Mouse (Mus musculus): ENCODE data around the gene Olfr1160. TPM values are rescaled to one million over a fixed set of nuclear protein-coding genes. Genes with fewer than 3 reads are reported as not detected.
"Not testable (repeated sequence)": the region's sequence is repeated elsewhere in the genome, so short reads cannot be mapped to it uniquely, and the experiment has no call there.

Olfr1160 gene
- not detected in 2 replicates for polyA plus RNA-seq (2012; ENCODE audit: insufficient read depth, insufficient read length, low replicate concordance, missing spikeins)

DNA sequence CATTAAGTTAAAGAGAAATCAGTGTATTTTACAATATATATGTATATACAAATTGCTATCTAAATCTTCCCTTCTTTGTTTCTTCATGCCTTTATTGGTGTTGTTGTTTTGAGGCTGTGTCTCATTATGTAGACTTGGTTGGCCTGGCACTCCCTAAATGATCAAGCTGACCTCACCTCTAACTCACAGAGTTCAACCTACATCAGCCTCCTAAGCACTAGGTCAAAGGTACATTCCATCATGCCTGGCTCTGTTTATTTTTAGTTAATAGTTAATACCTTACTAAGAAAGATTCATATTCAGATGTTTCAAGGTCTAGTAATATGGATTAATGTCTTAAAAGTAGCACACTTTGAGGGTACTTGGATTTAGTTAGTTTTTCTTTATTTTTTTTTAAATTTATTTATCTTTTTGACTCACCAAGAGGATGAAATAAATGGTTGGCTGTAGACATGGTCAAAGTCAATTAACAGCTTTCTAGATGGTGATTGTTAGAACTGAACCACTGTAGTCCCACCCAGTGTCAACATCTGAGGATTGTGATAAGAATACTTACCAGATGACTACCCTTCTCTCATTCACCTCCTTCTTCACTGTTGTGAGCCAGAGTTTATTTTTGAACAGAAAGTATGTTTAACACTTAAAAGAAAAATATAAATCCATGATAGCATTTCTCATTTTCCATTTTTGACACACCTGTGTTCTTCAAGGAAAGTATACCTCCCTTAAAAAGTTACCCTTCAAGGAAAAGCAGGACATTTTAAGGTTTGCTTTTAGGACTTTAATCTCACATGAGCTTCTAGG, at the start of gene Olfr1160:
Gene Olfr1160, minus strand, starts transcription at position 754 of the 804 bp plus-strand sequence.
- Histone ChIP-seq H3K27ac (ENCODE audit: insufficient read depth, low read depth, low read length) (no peak within 1 kb of the TSS), H3K4me1 (ENCODE audit: control insufficient read depth, insufficient read depth, low read length) (no peaks in the 10 kb centered on the region), H3K4me3 (ENCODE audit: insufficient read depth, low read depth, low read length) (no peak within 1 kb of the TSS)
- TF ChIP-seq CTCF (IDR thresholded peaks at IDR 0.05; ENCODE audit: insufficient read depth, low read depth, low read length) (no peak), POLR2A (IDR thresholded peaks at IDR 0.05; ENCODE audit: insufficient read depth, low read depth, low read length) (no peak)

DNA sequence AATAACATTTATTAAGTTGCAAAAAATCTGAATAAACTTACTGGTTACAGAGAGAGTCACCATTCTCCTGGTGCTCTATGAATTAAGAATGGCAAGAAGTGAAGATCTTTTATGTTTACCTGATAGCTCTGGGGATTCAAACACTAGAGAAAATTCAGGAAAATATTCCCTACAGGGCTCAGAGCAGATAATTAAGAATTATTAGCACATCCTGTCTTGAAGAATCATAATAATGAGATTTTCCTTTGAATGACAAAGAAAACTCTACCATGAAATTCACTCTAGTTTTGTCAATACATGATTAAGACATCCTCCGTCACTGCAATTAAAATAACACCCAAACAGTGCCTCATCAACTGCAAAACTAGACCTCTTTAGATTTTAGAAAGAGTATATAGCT, 43.0 kb upstream of the Olfr1160 start, which contains the start of gene Olfr1162:
Gene Olfr1162, minus strand, starts transcription at position 101 of the 400 bp plus-strand sequence.
- no peaks in the 10 kb centered on the region for H3K4me1 ChIP-seq (ENCODE audit: control insufficient read depth, insufficient read depth, low read length)
- no peak for TF ChIP-seq CTCF (IDR thresholded peaks at IDR 0.05; ENCODE audit: insufficient read depth, low read depth, low read length)
- TF ChIP-seq POLR2A (IDR thresholded peaks at IDR 0.05; ENCODE audit: insufficient read depth, low read depth, low read length): no peak
- no peak within 1 kb of the TSS for H3K4me3 ChIP-seq (ENCODE audit: insufficient read depth, low read depth, low read length)
- H3K27ac ChIP-seq (ENCODE audit: insufficient read depth, low read depth, low read length): no peak within 1 kb of the TSS
- 84% methylated on average over 1 of the region's 1 CpGs for WGBS

DNA sequence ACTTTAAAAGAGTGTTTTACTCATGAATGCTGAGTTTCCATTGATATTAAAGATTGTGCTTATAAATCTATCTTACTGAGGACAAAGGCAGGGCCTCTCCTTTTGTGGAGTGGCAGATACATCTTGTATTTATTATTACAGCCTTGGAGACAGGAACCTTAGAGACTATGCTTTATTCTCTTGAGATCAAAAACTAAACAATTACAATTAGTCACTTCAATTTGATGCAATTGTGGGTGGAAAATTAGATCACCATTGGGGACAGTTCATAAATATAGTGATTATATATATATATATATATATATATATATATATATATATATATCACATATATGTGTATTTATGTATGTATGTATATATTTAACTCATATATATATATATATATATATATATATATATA, 29.5 kb upstream of the Olfr1160 start, which contains the start of gene Olfr73:
Gene Olfr73, minus strand, starts transcription at position 101 of the 400 bp plus-strand sequence.
- no peak for TF ChIP-seq CTCF (IDR thresholded peaks at IDR 0.05; ENCODE audit: insufficient read depth, low read depth, low read length)
- no peak for TF ChIP-seq POLR2A (IDR thresholded peaks at IDR 0.05; ENCODE audit: insufficient read depth, low read depth, low read length)
- Histone ChIP-seq H3K4me1 (ENCODE audit: control insufficient read depth, insufficient read depth, low read length) (no peaks in the 10 kb centered on the region), H3K4me3 (ENCODE audit: insufficient read depth, low read depth, low read length) (no peak within 1 kb of the TSS), H3K27ac (ENCODE audit: insufficient read depth, low read depth, low read length) (no peak within 1 kb of the TSS)

DNA sequence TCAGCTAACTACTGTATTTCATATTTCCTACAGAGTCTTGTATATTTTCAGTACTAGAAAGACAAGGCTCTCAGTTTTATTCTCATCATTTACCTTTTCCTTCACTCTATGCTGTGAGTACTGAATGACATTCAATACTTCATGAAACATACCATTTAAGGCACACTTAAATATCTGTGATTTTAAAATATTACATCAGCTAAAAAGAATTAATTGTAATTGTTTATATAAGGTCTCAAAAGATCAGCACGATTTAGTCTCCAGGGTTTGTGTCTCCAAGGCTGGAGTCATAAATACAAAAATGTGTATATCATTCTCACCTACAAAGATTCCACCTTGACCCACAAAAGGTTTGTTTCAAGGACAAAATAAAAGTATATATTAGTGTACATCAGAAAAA, 14.4 kb upstream of the Olfr1160 start, which contains the start of gene Olfr1161:
Gene Olfr1161, plus strand, starts transcription at position 301 of the 400 bp plus-strand sequence.
- not testable (repeated sequence) for H3K27ac ChIP-seq (ENCODE audit: insufficient read depth, low read depth, low read length); H3K4me1 ChIP-seq (ENCODE audit: control insufficient read depth, insufficient read depth, low read length); H3K4me3 ChIP-seq (ENCODE audit: insufficient read depth, low read depth, low read length)
- 91% methylated on average over 1 of the region's 1 CpGs for WGBS

DNA sequence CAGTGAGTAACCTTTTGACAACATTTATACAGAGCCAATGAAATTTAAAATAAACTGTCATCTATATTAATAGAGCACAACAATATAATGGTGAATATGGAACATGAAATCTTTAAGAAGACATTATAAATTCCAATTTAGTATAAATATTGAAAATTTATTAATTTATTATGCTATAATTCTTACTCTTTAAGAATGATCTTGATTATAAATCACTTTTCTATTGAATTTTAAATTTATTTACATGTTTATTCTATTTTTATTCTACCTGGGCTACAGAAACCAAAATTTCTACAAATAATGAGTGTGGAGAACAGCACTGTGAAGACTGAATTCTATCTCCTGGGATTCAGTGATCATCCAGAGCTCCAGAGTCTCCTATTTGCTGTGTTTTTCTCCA, 18.3 kb downstream of the Olfr1160 start, which contains the start of gene Olfr1158:
Gene Olfr1158, plus strand, starts transcription at position 301 of the 400 bp plus-strand sequence.
- H3K4me3 ChIP-seq (ENCODE audit: insufficient read depth, low read depth, low read length): no peak within 1 kb of the TSS
- H3K4me1 ChIP-seq (ENCODE audit: control insufficient read depth, insufficient read depth, low read length): no peaks in the 10 kb centered on the region
- H3K27ac ChIP-seq (ENCODE audit: insufficient read depth, low read depth, low read length): no peak within 1 kb of the TSS
- no peak for TF ChIP-seq CTCF (IDR thresholded peaks at IDR 0.05; ENCODE audit: insufficient read depth, low read depth, low read length)
- TF ChIP-seq POLR2A (IDR thresholded peaks at IDR 0.05; ENCODE audit: insufficient read depth, low read depth, low read length): no peak

DNA sequence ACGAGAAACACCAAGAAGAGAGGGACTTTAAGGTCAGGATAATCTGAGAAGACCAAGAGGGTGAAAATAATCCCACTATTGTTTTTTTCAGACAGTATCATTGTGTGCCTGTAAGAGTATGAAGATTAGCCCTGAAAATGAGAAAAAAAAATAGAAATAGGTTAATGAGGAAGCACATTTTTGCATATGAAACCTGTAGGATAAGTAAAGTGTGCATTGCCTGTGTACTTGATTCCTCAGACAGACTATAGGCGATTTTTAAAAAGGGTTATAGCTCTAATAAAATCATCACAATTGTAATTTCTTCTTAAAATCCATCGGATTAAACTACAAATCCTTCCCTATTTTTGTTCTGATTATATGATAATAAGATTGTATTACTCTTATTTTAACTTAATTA, 33.5 kb downstream of the Olfr1160 start, which contains the start of gene Olfr74:
Gene Olfr74, minus strand, starts transcription at position 101 of the 400 bp plus-strand sequence.
- H3K4me3 ChIP-seq (ENCODE audit: insufficient read depth, low read depth, low read length): no peak within 1 kb of the TSS
- no peak within 1 kb of the TSS for H3K27ac ChIP-seq (ENCODE audit: insufficient read depth, low read depth, low read length)
- no peaks in the 10 kb centered on the region for H3K4me1 ChIP-seq (ENCODE audit: control insufficient read depth, insufficient read depth, low read length)
- WGBS: 66% methylated on average over 3 of the region's 3 CpGs
- no peak for TF ChIP-seq CTCF (IDR thresholded peaks at IDR 0.05; ENCODE audit: insufficient read depth, low read depth, low read length)
- TF ChIP-seq POLR2A (IDR thresholded peaks at IDR 0.05; ENCODE audit: insufficient read depth, low read depth, low read length): no peak

DNA sequence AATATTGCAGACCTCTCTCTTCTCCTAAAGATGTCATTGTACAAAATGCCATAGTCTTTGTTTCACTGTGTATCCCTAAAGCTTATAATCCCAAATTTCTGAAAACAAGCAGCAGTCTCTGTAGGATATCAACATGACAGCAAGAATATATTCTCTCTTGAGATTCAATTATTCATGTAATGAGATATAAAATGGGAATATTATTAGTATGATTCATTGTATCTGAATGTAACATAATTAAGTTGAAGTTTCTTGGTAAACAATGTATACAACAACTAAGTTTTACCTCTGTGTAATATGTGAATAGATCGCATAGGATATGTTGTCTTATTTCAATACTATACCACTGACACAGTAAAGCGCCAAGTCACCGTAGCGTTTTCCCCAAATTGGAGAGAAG, 39.9 kb downstream of the Olfr1160 start, which contains the start of gene Olfr1157:
Gene Olfr1157, minus strand, starts transcription at position 101 of the 400 bp plus-strand sequence.
- H3K4me1 ChIP-seq (ENCODE audit: control insufficient read depth, insufficient read depth, low read length): no peaks in the 10 kb centered on the region
- TF ChIP-seq CTCF (IDR thresholded peaks at IDR 0.05; ENCODE audit: insufficient read depth, low read depth, low read length) (no peak), POLR2A (IDR thresholded peaks at IDR 0.05; ENCODE audit: insufficient read depth, low read depth, low read length) (no peak)
- H3K4me3 ChIP-seq (ENCODE audit: insufficient read depth, low read depth, low read length): no peak within 1 kb of the TSS
- H3K27ac ChIP-seq (ENCODE audit: insufficient read depth, low read depth, low read length): no peak within 1 kb of the TSS
- WGBS: 98% methylated on average over 4 of the region's 4 CpGs

DNA sequence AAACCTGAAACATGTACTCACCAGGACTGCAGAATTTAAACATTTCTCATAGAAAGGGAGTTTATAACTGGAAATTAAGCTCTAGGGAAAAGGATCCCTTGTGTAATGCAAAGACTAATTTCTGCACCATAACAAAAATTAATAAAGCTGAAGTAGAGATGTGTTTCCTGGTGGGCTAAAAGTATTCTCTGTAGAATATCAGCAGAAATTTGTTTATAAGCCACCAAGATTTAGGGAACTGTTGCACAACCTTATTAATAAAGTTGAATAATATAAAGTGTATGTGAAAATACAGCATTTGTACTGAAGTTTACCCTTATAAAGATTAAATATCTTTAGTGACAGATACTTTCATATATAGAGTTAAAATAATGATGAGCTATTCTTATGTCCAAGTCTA, 55.1 kb downstream of the Olfr1160 start, which contains the start of gene Olfr1156:
Gene Olfr1156, minus strand, starts transcription at position 101 of the 400 bp plus-strand sequence.
- H3K27ac ChIP-seq (ENCODE audit: insufficient read depth, low read depth, low read length): no peak within 1 kb of the TSS
- H3K4me1 ChIP-seq (ENCODE audit: control insufficient read depth, insufficient read depth, low read length): no peaks in the 10 kb centered on the region
- TF ChIP-seq POLR2A (IDR thresholded peaks at IDR 0.05; ENCODE audit: insufficient read depth, low read depth, low read length): no peak
- TF ChIP-seq CTCF (IDR thresholded peaks at IDR 0.05; ENCODE audit: insufficient read depth, low read depth, low read length): no peak
- H3K4me3 ChIP-seq (ENCODE audit: insufficient read depth, low read depth, low read length): no peak within 1 kb of the TSS

Other genes starting within 250 kb of the Olfr1160 start
- gene Olfr152, start 228.8 kb downstream of the Olfr1160 start, polyA plus RNA-seq (2012; ENCODE audit: insufficient read depth, insufficient read length, low replicate concordance, missing spikeins): not detected in 2 replicates
- not detected in 2 replicates for gene Olfr1143, start 207.7 kb downstream of the Olfr1160 start, polyA plus RNA-seq (2012; ENCODE audit: insufficient read depth, insufficient read length, low replicate concordance, missing spikeins)
- not detected in 2 replicates for gene Olfr1145, start 198.4 kb downstream of the Olfr1160 start, polyA plus RNA-seq (2012; ENCODE audit: insufficient read depth, insufficient read length, low replicate concordance, missing spikeins)
- not detected in 2 replicates for gene Olfr1148, start 177.7 kb downstream of the Olfr1160 start, polyA plus RNA-seq (2012; ENCODE audit: insufficient read depth, insufficient read length, low replicate concordance, missing spikeins)
- not detected in 2 replicates for gene Olfr1150-ps1, start 164.3 kb downstream of the Olfr1160 start, polyA plus RNA-seq (2012; ENCODE audit: insufficient read depth, insufficient read length, low replicate concordance, missing spikeins)
- not detected in 2 replicates for gene Olfr1151, start 152.4 kb downstream of the Olfr1160 start, polyA plus RNA-seq (2012; ENCODE audit: insufficient read depth, insufficient read length, low replicate concordance, missing spikeins)
- gene Olfr1152, start 141.8 kb downstream of the Olfr1160 start, polyA plus RNA-seq (2012; ENCODE audit: insufficient read depth, insufficient read length, low replicate concordance, missing spikeins): not detected in 2 replicates
- not detected in 2 replicates for gene Olfr1153, start 113.3 kb downstream of the Olfr1160 start, polyA plus RNA-seq (2012; ENCODE audit: insufficient read depth, insufficient read length, low replicate concordance, missing spikeins)
- not detected in 2 replicates for gene Olfr1154, start 103.1 kb downstream of the Olfr1160 start, polyA plus RNA-seq (2012; ENCODE audit: insufficient read depth, insufficient read length, low replicate concordance, missing spikeins)
- not detected in 2 replicates for gene Olfr1155, start 63.1 kb downstream of the Olfr1160 start, polyA plus RNA-seq (2012; ENCODE audit: insufficient read depth, insufficient read length, low replicate concordance, missing spikeins)
- not detected in 2 replicates for gene Olfr1156, start 55.2 kb downstream of the Olfr1160 start, polyA plus RNA-seq (2012; ENCODE audit: insufficient read depth, insufficient read length, low replicate concordance, missing spikeins)
- not detected in 2 replicates for gene Olfr1157, start 40.0 kb downstream of the Olfr1160 start, polyA plus RNA-seq (2012; ENCODE audit: insufficient read depth, insufficient read length, low replicate concordance, missing spikeins)
- not detected in 2 replicates for gene Olfr74, start 33.6 kb downstream of the Olfr1160 start, polyA plus RNA-seq (2012; ENCODE audit: insufficient read depth, insufficient read length, low replicate concordance, missing spikeins)
- gene Olfr1158, start 18.2 kb downstream of the Olfr1160 start, polyA plus RNA-seq (2012; ENCODE audit: insufficient read depth, insufficient read length, low replicate concordance, missing spikeins): not detected in 2 replicates
- gene Olfr1161, start 14.5 kb upstream of the Olfr1160 start, polyA plus RNA-seq (2012; ENCODE audit: insufficient read depth, insufficient read length, low replicate concordance, missing spikeins): not detected in 2 replicates
- not detected in 2 replicates for gene Olfr73, start 29.4 kb upstream of the Olfr1160 start, polyA plus RNA-seq (2012; ENCODE audit: insufficient read depth, insufficient read length, low replicate concordance, missing spikeins)
- gene Olfr1162, start 42.9 kb upstream of the Olfr1160 start, polyA plus RNA-seq (2012; ENCODE audit: insufficient read depth, insufficient read length, low replicate concordance, missing spikeins): not detected in 2 replicates
- not detected in 2 replicates for gene Olfr1163, start 63.6 kb upstream of the Olfr1160 start, polyA plus RNA-seq (2012; ENCODE audit: insufficient read depth, insufficient read length, low replicate concordance, missing spikeins)
- not detected in 2 replicates for gene Olfr1164, start 85.7 kb upstream of the Olfr1160 start, polyA plus RNA-seq (2012; ENCODE audit: insufficient read depth, insufficient read length, low replicate concordance, missing spikeins)
- not detected in 2 replicates for gene Olfr1166, start 120.0 kb upstream of the Olfr1160 start, polyA plus RNA-seq (2012; ENCODE audit: insufficient read depth, insufficient read length, low replicate concordance, missing spikeins)
- gene Olfr1167, start 146.9 kb upstream of the Olfr1160 start, polyA plus RNA-seq (2012; ENCODE audit: insufficient read depth, insufficient read length, low replicate concordance, missing spikeins): not detected in 2 replicates
- not detected in 2 replicates for gene Olfr1168, start 173.6 kb upstream of the Olfr1160 start, polyA plus RNA-seq (2012; ENCODE audit: insufficient read depth, insufficient read length, low replicate concordance, missing spikeins)
- not detected in 2 replicates for gene Olfr1170, start 220.1 kb upstream of the Olfr1160 start, polyA plus RNA-seq (2012; ENCODE audit: insufficient read depth, insufficient read length, low replicate concordance, missing spikeins)